Mouse (Mus musculus) heart, postnatal 36 days (tissue): ENCODE data around the gene Jazf1. TPM values are rescaled to one million over a fixed set of nuclear protein-coding genes. Genes with fewer than 3 reads are reported as not detected.

ENCODE experiments used
- DNase-seq, 2 experiments: peaks; one replicate each; pipeline ENCODE4 v3.0.0; 2021 to 2022
- intact Hi-C: fragments of 180-260 bp; cut with DNase I; formaldehyde crosslinking; loops from one replicate; pipeline ENCODE4 v1.15.1; 2025
- total RNA-seq, 2 experiments: library from RNA; stranded (reverse); gene quantifications; 2 replicates each; pipeline ENCODE4 v1.2.3; 2021

Jazf1 gene
- total RNA-seq, 2 experiments from 2014 or later, result 2.4 to 3.5 TPM

GRCm38 (mm10) chr6:52765206-52765605 lies 303.2 kb downstream of the Jazf1 start:
- intact Hi-C loops, result no loop called here
- DNase-seq, result no peak

GRCm38 (mm10) chr6:52752832-52753231 lies 315.6 kb downstream of the Jazf1 start:
- no peak for DNase-seq
- intact Hi-C loops, result no loop called here

- intact Hi-C loops, result no loop called here
- no peak for DNase-seq
These were observed 333.8 kb downstream of the Jazf1 start for GRCm38 (mm10) chr6:52734630-52735029.

- intact Hi-C loops, result no loop called here
These were observed 338.1 kb downstream of the Jazf1 start for GRCm38 (mm10) chr6:52730338-52730737.

GRCm38 (mm10) chr6:52724805-52725439 lies 343.5 kb downstream of the Jazf1 start:
- intact Hi-C loops, result loop anchor here (2.0 to 10.0 kb wide), 5 partner anchors 62 to 1550 kb away; no protein-coding TSS in a partner anchor
- peak; percentile 70 to 72 for DNase-seq

More at GRCm38 (mm10) chr6:52730338-52730737, 338.1 kb downstream of the Jazf1 start:
- no peak for DNase-seq

Other genes with a start within 250 kb of the Jazf1 start
- gene Creb5, start 218.6 kb upstream of the Jazf1 start, total RNA-seq, result 1 to 10 TPM; 9.3 to 9.4 TPM